Mouse (Mus musculus) bone marrow, adult 2 months (tissue): Measurements from ENCODE around the gene Alcam.

Source experiments
- CTCF ChIP-seq: fragments of 200-500 bp; IDR thresholded peaks from 2 replicates; pipeline ENCODE4 v1.5.1; 2011; ENCODE audit warnings: low read length, control low read depth; ENCODE audit not compliant: control insufficient read depth, insufficient read depth
- POLR2A ChIP-seq: fragments of 200-500 bp; IDR thresholded peaks from 2 replicates; pipeline ENCODE4 v1.6.1; 2011; ENCODE audit warnings: low read depth, mild to moderate bottlenecking, control low read depth, low read length, borderline replicate concordance; ENCODE audit not compliant: control insufficient read depth

DNA sequence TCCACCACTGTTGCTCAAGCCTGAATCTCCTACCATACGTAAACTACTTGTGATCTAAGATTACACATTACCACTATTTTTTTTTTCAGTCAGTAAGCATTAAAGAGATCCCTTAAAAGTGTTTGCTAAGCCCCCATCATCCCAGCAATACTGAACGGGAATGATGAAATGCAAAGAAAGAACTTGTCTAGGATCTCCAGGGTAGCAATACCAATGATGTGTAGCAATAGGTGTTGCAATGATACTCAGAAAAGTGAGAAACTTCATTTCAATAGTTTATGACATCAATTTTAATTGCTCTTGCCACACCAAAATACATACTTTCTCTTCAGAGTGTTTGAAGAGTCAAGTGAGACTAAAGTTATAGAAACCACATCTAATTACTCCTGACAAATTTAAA lies 81.9 kb downstream of the Alcam start:
- no peak for TF ChIP-seq CTCF
- no peak for TF ChIP-seq POLR2A
